Comparison of ENCODE assay signal across 8 mouse cellular contexts in the genomic region with DNA sequence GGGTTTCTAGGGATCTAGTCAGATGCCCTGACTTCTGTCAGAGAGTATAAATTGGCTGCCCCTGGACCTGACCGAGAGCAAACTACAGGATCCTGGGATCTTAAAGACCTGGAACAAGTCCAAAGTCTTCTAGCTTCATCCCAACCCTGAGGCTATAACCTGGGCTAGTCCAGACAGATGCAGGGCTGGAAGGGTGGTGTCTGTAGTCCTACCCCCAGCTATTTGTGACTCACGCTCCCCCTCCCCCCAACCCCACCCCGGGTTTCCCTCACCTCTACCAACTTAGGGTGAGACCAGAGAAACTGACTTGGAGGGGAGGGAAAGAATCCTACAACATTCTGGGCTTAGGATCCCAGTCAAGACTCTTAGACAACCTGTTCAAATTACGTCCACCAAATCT. TPM values are rescaled to one million over a fixed set of nuclear protein-coding genes. Genes with fewer than 3 reads are reported as not detected.
DNase-seq lines count a peak whose midpoint lies in the region; ATAC-seq and TF ChIP-seq lines count a peak whose summit lies in the region.

No protein-coding gene starts in this region.

- peaks cover 14% of the 10 kb centered on the region for H3K4me1 ChIP-seq in forebrain, embryonic 12.5 days
- H3K4me1 ChIP-seq in forebrain, embryonic 11.5 days (replicated peaks; ENCODE audit: control insufficient read depth, insufficient read depth, low read length): peaks cover 4% of the 10 kb centered on the region; the same call in 1 of the 2 replicates
- peaks cover 37% of the 10 kb centered on the region for H3K4me1 ChIP-seq in lung, embryonic 15.5 days
- H3K4me1 ChIP-seq in cortical plate, adult 2 months (ENCODE audit: control insufficient read depth, insufficient read depth, low read length): peaks cover 3% of the 10 kb centered on the region; the same call in 1 of the 2 replicates
- H3K4me1 ChIP-seq in liver, embryonic 13.5 days (replicated peaks): peaks cover 46% of the 10 kb centered on the region

- peak overlapping the region; percentile 93; the same call in 1 of the 2 replicates for H3K4me2 ChIP-seq in forebrain, embryonic 12.5 days
- no peak overlapping the region for H3K4me2 ChIP-seq in forebrain, embryonic 11.5 days (ENCODE audit: low read depth, low read length, severe bottlenecking)
- peak overlapping the region; percentile 95 for H3K4me2 ChIP-seq in lung, embryonic 15.5 days
- peak overlapping the region; percentile 72 for H3K4me2 ChIP-seq in liver, embryonic 13.5 days

- no peak for TF ChIP-seq CTCF in cortical plate, adult 2 months (IDR thresholded peaks at IDR 0.05; ENCODE audit: extremely low read depth, insufficient read depth, low read length)

- WGBS in forebrain, embryonic 12.5 days: 50% methylated on average over 4 of the region's 4 CpGs
- WGBS in forebrain, embryonic 11.5 days: 55% methylated on average over 4 of the region's 4 CpGs
- 18% methylated on average over 4 of the region's 4 CpGs for WGBS in lung, embryonic 15.5 days
- WGBS in liver, embryonic 13.5 days (ENCODE audit: insufficient replicate concordance): 41% methylated on average over 4 of the region's 4 CpGs

- no peak for ATAC-seq in forebrain, embryonic 12.5 days (ENCODE audit: low FRiP score)
- no peak for ATAC-seq in forebrain, embryonic 11.5 days (replicated peaks; ENCODE audit: low FRiP score)
- no peak for ATAC-seq in lung, embryonic 15.5 days (ENCODE audit: borderline replicate concordance, extremely low read depth, low FRiP score, low TSS enrichment)
- no peak for ATAC-seq in liver, embryonic 13.5 days (ENCODE audit: low read depth)
- no peak for ATAC-seq in cerebellum, adult (ENCODE audit: insufficient number of reproducible peaks, low FRiP score, low TSS enrichment)

- H3K36me3 ChIP-seq in forebrain, embryonic 12.5 days (replicated peaks): no peaks in the 10 kb centered on the region
- no peaks in the 10 kb centered on the region for H3K36me3 ChIP-seq in forebrain, embryonic 11.5 days (ENCODE audit: control insufficient read depth, insufficient read depth, low read length)
- no peaks in the 10 kb centered on the region for H3K36me3 ChIP-seq in lung, embryonic 15.5 days
- no peaks in the 10 kb centered on the region for H3K36me3 ChIP-seq in liver, embryonic 13.5 days

- no peak overlapping the region for H3K4me3 ChIP-seq in forebrain, embryonic 12.5 days (replicated peaks)
- H3K4me3 ChIP-seq in forebrain, embryonic 11.5 days (ENCODE audit: low read depth, low read length): no peak overlapping the region; the same call in 1 of the 2 replicates
- H3K4me3 ChIP-seq in lung, embryonic 15.5 days: peak overlapping the region; percentile 67
- H3K4me3 ChIP-seq in cortical plate, adult 2 months (ENCODE audit: insufficient read depth, low read length): peak overlapping the region; percentile 81; the same call in 1 of the 2 replicates
- H3K4me3 ChIP-seq in liver, embryonic 13.5 days (replicated peaks): peak overlapping the region; percentile 59

- H3K27me3 ChIP-seq in forebrain, embryonic 12.5 days: peaks cover 49% of the 10 kb centered on the region
- H3K27me3 ChIP-seq in forebrain, embryonic 11.5 days (ENCODE audit: control insufficient read depth, insufficient read depth, low read length): peaks cover 24% of the 10 kb centered on the region
- H3K27me3 ChIP-seq in lung, embryonic 15.5 days: peaks cover 4% of the 10 kb centered on the region; the same call in 1 of the 2 replicates
- peaks cover 48% of the 10 kb centered on the region for H3K27me3 ChIP-seq in liver, embryonic 13.5 days

- no peak overlapping the region for H3K9ac ChIP-seq in forebrain, embryonic 12.5 days
- no peak overlapping the region for H3K9ac ChIP-seq in forebrain, embryonic 11.5 days (ENCODE audit: low read length)
- no peak overlapping the region for H3K9ac ChIP-seq in lung, embryonic 15.5 days
- H3K9ac ChIP-seq in liver, embryonic 13.5 days: no peak overlapping the region

- no peak overlapping the region for H3K27ac ChIP-seq in forebrain, embryonic 12.5 days
- no peak overlapping the region for H3K27ac ChIP-seq in forebrain, embryonic 11.5 days (ENCODE audit: low read depth, low read length)
- no peak overlapping the region for H3K27ac ChIP-seq in lung, embryonic 15.5 days
- no peak overlapping the region for H3K27ac ChIP-seq in cortical plate, adult 2 months (ENCODE audit: insufficient read depth, low read length)
- no peak overlapping the region for H3K27ac ChIP-seq in liver, embryonic 13.5 days

- no peak for DNase-seq in forebrain, embryonic 11.5 days (ENCODE audit: low spot score)
- no peak for DNase-seq in lung, postnatal 25 days (ENCODE audit: low spot score)
- no peak for DNase-seq in liver, embryonic 13.5 days
- DNase-seq in gastrocnemius, adult 8-10 months (ENCODE audit: low spot score in 2 of 2): no peak

- H3K9me3 ChIP-seq in forebrain, embryonic 12.5 days: no peaks in the 10 kb centered on the region
- H3K9me3 ChIP-seq in forebrain, embryonic 11.5 days (ENCODE audit: control insufficient read depth, low read length): no peaks in the 10 kb centered on the region
- H3K9me3 ChIP-seq in lung, embryonic 15.5 days: no peaks in the 10 kb centered on the region
- H3K9me3 ChIP-seq in liver, embryonic 13.5 days (replicated peaks): no peaks in the 10 kb centered on the region

- TF ChIP-seq POLR2A in cortical plate, adult 2 months (IDR thresholded peaks at IDR 0.05; ENCODE audit: extremely low read depth, insufficient read depth, low read length): no peak

RNA-seq across cellular contexts. Expression of gene Dgka, which starts 2.0 kb away (rescaled TPM):
- 3.9 and 4.2 TPM in 2 replicates for polyA plus RNA-seq in forebrain, embryonic 12.5 days (2016; fragmentation: Nextera tagmentation; extraction: Ambion mirVana)
- polyA plus RNA-seq in forebrain, embryonic 11.5 days (2014; fragmentation: Nextera tagmentation; extraction: Ambion mirVana): 3.9 and 4.0 TPM in 2 replicates
- 9.5 and 10.5 TPM in 2 replicates for polyA plus RNA-seq in lung, embryonic 15.5 days (2015; fragmentation: Nextera tagmentation; extraction: Ambion mirVana)
- polyA plus RNA-seq in cortical plate, adult 2 months (2012; rRNA removed): 13.2 and 15.5 TPM in 2 replicates
- polyA plus RNA-seq in liver, embryonic 13.5 days (2015; fragmentation: Nextera tagmentation; extraction: Ambion mirVana): 1.8 and 2.6 TPM in 2 replicates
- 10 to 100 TPM in 1 of 4 experiments, 1 to 10 TPM in 3; 7.5 to 10.0 (median 8.0) TPM for total RNA-seq in gastrocnemius, adult 8-10 months (2022)

RNA-seq across cellular contexts. Expression of gene Pym1, which starts 5.1 kb away (rescaled TPM):
- polyA plus RNA-seq in forebrain, embryonic 12.5 days (2016; fragmentation: Nextera tagmentation; extraction: Ambion mirVana): 51.2 and 52.8 TPM in 2 replicates
- 47.6 and 51.4 TPM in 2 replicates for polyA plus RNA-seq in forebrain, embryonic 11.5 days (2014; fragmentation: Nextera tagmentation; extraction: Ambion mirVana)
- polyA plus RNA-seq in lung, embryonic 15.5 days (2015; fragmentation: Nextera tagmentation; extraction: Ambion mirVana): 37.9 and 39.8 TPM in 2 replicates
- 39.4 and 41.1 TPM in 2 replicates for polyA plus RNA-seq in cortical plate, adult 2 months (2012; rRNA removed)
- 20.4 and 20.8 TPM in 2 replicates for polyA plus RNA-seq in liver, embryonic 13.5 days (2015; fragmentation: Nextera tagmentation; extraction: Ambion mirVana)
- 10 to 100 TPM; 10.2 to 14.0 (median 11.9) TPM for total RNA-seq in gastrocnemius, adult 8-10 months (2022)

RNA-seq across cellular contexts. Expression of gene Cdk2, which starts 37.8 kb away (rescaled TPM):
- polyA plus RNA-seq in forebrain, embryonic 12.5 days (2016; fragmentation: Nextera tagmentation; extraction: Ambion mirVana): 95.2 and 104 TPM in 2 replicates
- 119 and 120 TPM in 2 replicates for polyA plus RNA-seq in forebrain, embryonic 11.5 days (2014; fragmentation: Nextera tagmentation; extraction: Ambion mirVana)
- 108 and 110 TPM in 2 replicates for polyA plus RNA-seq in lung, embryonic 15.5 days (2015; fragmentation: Nextera tagmentation; extraction: Ambion mirVana)
- 4.5 and 4.6 TPM in 2 replicates for polyA plus RNA-seq in cortical plate, adult 2 months (2012; rRNA removed)
- 61.1 and 71.9 TPM in 2 replicates for polyA plus RNA-seq in liver, embryonic 13.5 days (2015; fragmentation: Nextera tagmentation; extraction: Ambion mirVana)
- total RNA-seq in gastrocnemius, adult 8-10 months (2022): 1 to 10 TPM; 2.5 to 3.4 (median 2.6) TPM

RNA-seq across cellular contexts. Expression of gene Pmel, which starts 38.6 kb away (rescaled TPM):
- 0.88 and 4.4 TPM in 2 replicates for polyA plus RNA-seq in forebrain, embryonic 12.5 days (2016; fragmentation: Nextera tagmentation; extraction: Ambion mirVana)
- 1.8 and 4.5 TPM in 2 replicates for polyA plus RNA-seq in forebrain, embryonic 11.5 days (2014; fragmentation: Nextera tagmentation; extraction: Ambion mirVana)
- 1.2 and 1.3 TPM in 2 replicates for polyA plus RNA-seq in lung, embryonic 15.5 days (2015; fragmentation: Nextera tagmentation; extraction: Ambion mirVana)
- 0.61 and 0.66 TPM in 2 replicates for polyA plus RNA-seq in cortical plate, adult 2 months (2012; rRNA removed)
- polyA plus RNA-seq in liver, embryonic 13.5 days (2015; fragmentation: Nextera tagmentation; extraction: Ambion mirVana): 0.30 and 0.52 TPM in 2 replicates
- total RNA-seq in gastrocnemius, adult 8-10 months (2022): under 1 TPM in 1 of 4 experiments, not detected in 3; 0.25 TPM

RNA-seq across cellular contexts. Expression of gene Rab5b, which starts 46.6 kb away (rescaled TPM):
- 90.9 and 98.8 TPM in 2 replicates for polyA plus RNA-seq in forebrain, embryonic 12.5 days (2016; fragmentation: Nextera tagmentation; extraction: Ambion mirVana)
- 78.8 and 79.1 TPM in 2 replicates for polyA plus RNA-seq in forebrain, embryonic 11.5 days (2014; fragmentation: Nextera tagmentation; extraction: Ambion mirVana)
- polyA plus RNA-seq in lung, embryonic 15.5 days (2015; fragmentation: Nextera tagmentation; extraction: Ambion mirVana): 73.8 and 77.8 TPM in 2 replicates
- 120 and 125 TPM in 2 replicates for polyA plus RNA-seq in cortical plate, adult 2 months (2012; rRNA removed)
- polyA plus RNA-seq in liver, embryonic 13.5 days (2015; fragmentation: Nextera tagmentation; extraction: Ambion mirVana): 24.5 and 31.4 TPM in 2 replicates
- 100 to 1,000 TPM in 3 of 4 experiments, 10 to 100 TPM in 1; 97.0 to 103 (median 102) TPM for total RNA-seq in gastrocnemius, adult 8-10 months (2022)

Comparison
In these comparisons a context has a peak if more than half of its experiments do, and no peak if none do; other contexts are left out.
1. H3K4me3 ChIP-seq: peak in lung, embryonic 15.5 days (single experiment), cortical plate, adult 2 months (single experiment) and liver, embryonic 13.5 days (single experiment); none in forebrain, embryonic 12.5 days (single experiment) and forebrain, embryonic 11.5 days (single experiment).
2. RNA of gene Cdk2, which starts 37.8 kb away (polyA plus RNA-seq): 119 to 120 TPM in forebrain, embryonic 11.5 days, 108 to 110 TPM in lung, embryonic 15.5 days, 95.2 to 104 TPM in forebrain, embryonic 12.5 days and 61.1 to 71.9 TPM in liver, embryonic 13.5 days; 4.5 to 4.6 TPM in cortical plate, adult 2 months; every median in the first group is over 10 times any median in the second.